Mouse (Mus musculus): Measurements from ENCODE around the gene Abr. TPM values are rescaled to one million over a fixed set of nuclear protein-coding genes. Genes with fewer than 3 reads are reported as not detected.
A peak's percentile ranks its signal among the peaks of the same experiment; 100 is the strongest.

Gene Abr
- polyA plus RNA-seq, 1 experiment from 2014 or later = 136 TPM

DNA sequence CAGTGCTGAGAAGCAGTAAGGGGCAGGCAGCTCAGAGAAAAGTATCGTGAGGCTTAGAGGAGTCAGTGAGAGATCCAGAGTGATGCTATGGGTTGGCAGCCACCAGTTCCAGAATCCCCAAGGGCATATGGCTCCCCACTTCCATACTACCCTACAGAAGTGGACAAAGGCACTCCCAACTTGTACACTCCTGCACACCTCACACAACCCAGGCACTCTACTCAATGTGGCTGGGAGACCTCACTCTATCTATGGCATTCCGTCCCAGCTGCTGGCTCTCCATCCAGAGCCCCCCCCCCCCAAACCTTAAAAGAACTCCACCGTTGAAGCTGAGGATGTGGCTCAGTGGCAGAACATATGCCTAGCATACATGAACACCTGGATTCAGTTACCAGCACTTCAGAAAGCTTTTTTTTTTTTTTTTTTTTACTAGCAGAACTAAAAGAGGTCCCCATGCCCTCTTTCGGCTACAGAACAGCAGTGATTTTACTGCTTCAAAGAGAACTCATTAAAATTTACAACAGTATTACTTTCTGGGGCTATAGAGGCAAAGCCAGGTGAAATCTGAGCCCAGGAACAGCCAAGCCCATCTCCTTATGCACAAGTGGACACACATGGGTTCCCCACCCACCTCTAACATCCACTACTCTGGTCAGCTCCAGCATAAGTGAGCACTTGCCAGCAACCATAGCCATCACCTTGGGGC lies 96.3 kb downstream of the Abr start:
- ATAC-seq (ENCODE audit: low FRiP score, low TSS enrichment) (no peak), DNase-seq (no peak)
- no peak overlapping the region for H3K4me2 ChIP-seq (ENCODE audit: low read length)
- no peak overlapping the region for H3K4me3 ChIP-seq (replicated peaks; ENCODE audit: low read depth, low read length)
- no peaks in the 10 kb centered on the region for H3K27me3 ChIP-seq (ENCODE audit: control insufficient read depth, insufficient read depth, low read length)
- H3K9ac ChIP-seq (replicated peaks; ENCODE audit: low read length) = no peak overlapping the region
- no peak overlapping the region for H3K27ac ChIP-seq (replicated peaks; ENCODE audit: low read depth, low read length)
- H3K4me1 ChIP-seq (ENCODE audit: control insufficient read depth, insufficient read depth, low read length) = peaks cover 22% of the 10 kb centered on the region
- H3K9me3 ChIP-seq (ENCODE audit: control insufficient read depth, low read length) = no peaks in the 10 kb centered on the region
- no peaks in the 10 kb centered on the region for H3K36me3 ChIP-seq (ENCODE audit: control insufficient read depth, insufficient read depth, low read length)
- 87% methylated on average over 4 of the region's 4 CpGs for WGBS

DNA sequence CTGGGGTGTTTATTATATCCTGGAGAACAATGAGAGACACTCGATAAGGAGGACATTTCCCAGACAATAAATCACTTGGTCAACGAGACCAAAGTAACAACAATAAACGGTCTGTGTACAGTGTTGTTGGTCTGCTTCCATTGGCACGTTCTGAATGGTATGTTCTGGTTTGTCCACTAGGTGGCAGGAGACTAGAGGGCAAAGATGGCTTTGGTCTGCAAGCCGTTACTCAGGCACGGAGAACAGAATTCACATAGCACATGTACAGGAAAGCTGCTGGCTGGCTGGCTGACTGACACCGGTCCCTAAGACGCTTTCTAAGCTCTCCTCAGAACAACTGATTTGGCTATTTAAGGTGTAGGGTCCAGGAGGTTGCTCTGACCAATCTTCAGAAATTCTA lies 97.2 kb downstream of the Abr start:
- H3K4me1 ChIP-seq (ENCODE audit: control insufficient read depth, insufficient read depth, low read length) = peaks cover 16% of the 10 kb centered on the region
- WGBS = 27% methylated on average over 8 of the region's 8 CpGs
- no peak overlapping the region for H3K27ac ChIP-seq (replicated peaks; ENCODE audit: low read depth, low read length)
- H3K4me2 ChIP-seq (ENCODE audit: low read length) = no peak overlapping the region
- DNase-seq = peak; percentile 90
- no peaks in the 10 kb centered on the region for H3K36me3 ChIP-seq (ENCODE audit: control insufficient read depth, insufficient read depth, low read length)
- no peaks in the 10 kb centered on the region for H3K27me3 ChIP-seq (ENCODE audit: control insufficient read depth, insufficient read depth, low read length)
- H3K9me3 ChIP-seq (ENCODE audit: control insufficient read depth, low read length) = no peaks in the 10 kb centered on the region
- H3K4me3 ChIP-seq (replicated peaks; ENCODE audit: low read depth, low read length) = no peak overlapping the region
- ATAC-seq (ENCODE audit: low FRiP score, low TSS enrichment) = no peak
- no peak overlapping the region for H3K9ac ChIP-seq (replicated peaks; ENCODE audit: low read length)

DNA sequence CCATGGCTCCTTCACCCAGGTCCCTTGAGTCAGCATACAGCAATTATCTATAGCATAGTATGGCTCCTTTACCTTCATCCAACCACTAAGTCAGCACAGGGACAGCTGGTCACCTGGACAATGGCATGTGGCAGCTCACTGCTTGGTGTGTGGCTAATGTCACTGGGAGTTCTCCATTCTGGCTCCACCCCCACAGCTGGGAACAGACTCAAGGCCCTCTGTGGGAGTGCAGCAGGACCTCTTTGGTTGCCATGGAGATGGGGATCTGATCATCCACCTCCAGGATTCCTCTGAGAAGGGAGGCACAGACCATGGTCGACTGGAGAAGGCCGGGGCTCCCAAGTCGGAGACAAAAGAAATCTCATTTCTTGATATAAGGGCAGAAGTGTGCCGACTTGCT lies 98.8 kb downstream of the Abr start:
- peaks cover 11% of the 10 kb centered on the region for H3K4me1 ChIP-seq (ENCODE audit: control insufficient read depth, insufficient read depth, low read length)
- peak overlapping the region; percentile 41 for H3K27ac ChIP-seq (replicated peaks; ENCODE audit: low read depth, low read length)
- H3K9ac ChIP-seq (replicated peaks; ENCODE audit: low read length) = no peak overlapping the region
- 0 out of 2 replicates have a peak, but pooled peaks have one; percentile 27 for ATAC-seq (ENCODE audit: low FRiP score, low TSS enrichment)
- no peak overlapping the region for H3K4me3 ChIP-seq (replicated peaks; ENCODE audit: low read depth, low read length)
- H3K27me3 ChIP-seq (ENCODE audit: control insufficient read depth, insufficient read depth, low read length) = no peaks in the 10 kb centered on the region
- WGBS = 1% methylated on average over 4 of the region's 4 CpGs
- no peaks in the 10 kb centered on the region for H3K36me3 ChIP-seq (ENCODE audit: control insufficient read depth, insufficient read depth, low read length)
- H3K9me3 ChIP-seq (ENCODE audit: control insufficient read depth, low read length) = no peaks in the 10 kb centered on the region
- no peak overlapping the region for H3K4me2 ChIP-seq (ENCODE audit: low read length)
- peak; percentile 68 for DNase-seq

DNA sequence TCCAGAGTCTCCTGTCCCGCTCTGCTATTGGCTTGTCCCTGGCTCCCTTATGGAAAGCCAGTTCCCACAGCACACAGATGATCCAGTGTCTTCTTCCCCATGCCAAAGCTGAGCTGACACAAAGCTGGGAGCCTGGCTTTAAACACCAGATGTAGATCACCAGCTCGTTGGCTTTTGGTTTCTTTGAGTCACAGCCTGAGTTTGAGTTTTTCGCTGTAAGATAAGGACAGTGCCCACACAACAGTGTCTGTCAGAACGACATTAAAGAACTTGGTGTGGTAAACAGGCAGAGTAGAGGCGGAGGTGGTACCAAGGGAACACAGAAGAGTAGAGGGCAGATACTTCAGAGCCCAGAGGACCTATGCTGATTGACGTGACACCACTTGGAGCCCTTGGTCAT lies 101.2 kb downstream of the Abr start:
- 90% methylated on average over 6 of the region's 6 CpGs for WGBS
- H3K4me2 ChIP-seq (ENCODE audit: low read length) = no peak overlapping the region
- H3K9me3 ChIP-seq (ENCODE audit: control insufficient read depth, low read length) = no peaks in the 10 kb centered on the region
- no peak overlapping the region for H3K4me3 ChIP-seq (replicated peaks; ENCODE audit: low read depth, low read length)
- H3K27ac ChIP-seq (replicated peaks; ENCODE audit: low read depth, low read length) = no peak overlapping the region
- H3K9ac ChIP-seq (replicated peaks; ENCODE audit: low read length) = no peak overlapping the region
- peaks cover 11% of the 10 kb centered on the region for H3K4me1 ChIP-seq (ENCODE audit: control insufficient read depth, insufficient read depth, low read length)
- no peaks in the 10 kb centered on the region for H3K27me3 ChIP-seq (ENCODE audit: control insufficient read depth, insufficient read depth, low read length)
- no peaks in the 10 kb centered on the region for H3K36me3 ChIP-seq (ENCODE audit: control insufficient read depth, insufficient read depth, low read length)
- DNase-seq = no peak
- ATAC-seq (ENCODE audit: low FRiP score, low TSS enrichment) = no peak

DNA sequence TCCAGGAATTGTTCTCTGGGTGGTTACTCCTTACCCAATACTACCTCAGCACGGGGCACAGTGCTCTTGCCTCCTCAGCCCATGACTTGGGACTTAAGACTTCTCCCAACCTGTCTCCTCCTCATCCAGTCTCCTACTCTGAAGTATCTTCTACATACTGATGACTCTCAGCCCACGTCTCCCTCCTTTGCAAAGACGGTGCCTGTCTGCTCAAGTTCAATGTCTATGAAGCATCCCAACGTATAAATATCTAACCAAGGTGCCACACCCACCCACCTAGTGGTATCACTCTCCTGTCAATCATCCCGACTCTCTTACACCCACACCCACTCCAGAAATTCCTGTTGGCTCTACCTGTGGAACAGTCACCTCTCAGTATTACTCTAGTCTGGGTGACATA lies 103.5 kb downstream of the Abr start:
- Histone ChIP-seq H3K9ac (replicated peaks; ENCODE audit: low read length) (no peak overlapping the region), H3K27ac (replicated peaks; ENCODE audit: low read depth, low read length) (no peak overlapping the region), H3K4me2 (ENCODE audit: low read length) (no peak overlapping the region), H3K9me3 (ENCODE audit: control insufficient read depth, low read length) (no peaks in the 10 kb centered on the region), H3K36me3 (ENCODE audit: control insufficient read depth, insufficient read depth, low read length) (no peaks in the 10 kb centered on the region), H3K4me3 (replicated peaks; ENCODE audit: low read depth, low read length) (no peak overlapping the region), H3K4me1 (ENCODE audit: control insufficient read depth, insufficient read depth, low read length) (peaks cover 6% of the 10 kb centered on the region), H3K27me3 (ENCODE audit: control insufficient read depth, insufficient read depth, low read length) (no peaks in the 10 kb centered on the region)
- ATAC-seq (ENCODE audit: low FRiP score, low TSS enrichment) (no peak), DNase-seq (no peak)
- 94% methylated on average over 5 of the region's 5 CpGs for WGBS

DNA sequence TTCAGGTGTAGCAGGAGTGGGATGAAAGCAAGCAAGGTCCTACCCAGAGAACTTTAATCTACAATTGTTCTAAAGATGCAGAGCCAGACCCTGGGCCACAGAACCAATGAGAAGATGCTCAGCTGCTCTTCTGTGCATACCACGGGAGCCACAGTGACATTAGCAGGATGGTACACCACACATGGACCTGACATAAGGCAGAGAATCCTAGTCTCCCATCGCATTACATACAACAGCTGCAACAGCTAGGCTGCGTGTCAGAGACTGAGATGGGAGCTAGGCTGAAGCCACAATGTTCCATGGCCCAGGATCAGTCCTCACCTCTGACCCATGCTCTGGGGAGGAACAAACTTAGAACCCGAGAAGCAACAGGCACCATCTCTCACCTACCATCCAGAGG lies 104.0 kb downstream of the Abr start:
- no peaks in the 10 kb centered on the region for H3K9me3 ChIP-seq (ENCODE audit: control insufficient read depth, low read length)
- no peak overlapping the region for H3K27ac ChIP-seq (replicated peaks; ENCODE audit: low read depth, low read length)
- no peaks in the 10 kb centered on the region for H3K27me3 ChIP-seq (ENCODE audit: control insufficient read depth, insufficient read depth, low read length)
- H3K4me3 ChIP-seq (replicated peaks; ENCODE audit: low read depth, low read length) = no peak overlapping the region
- H3K4me2 ChIP-seq (ENCODE audit: low read length) = no peak overlapping the region
- ATAC-seq (ENCODE audit: low FRiP score, low TSS enrichment) (no peak), DNase-seq (no peak)
- no peaks in the 10 kb centered on the region for H3K36me3 ChIP-seq (ENCODE audit: control insufficient read depth, insufficient read depth, low read length)
- peaks cover 1% of the 10 kb centered on the region for H3K4me1 ChIP-seq (ENCODE audit: control insufficient read depth, insufficient read depth, low read length)
- 92% methylated on average over 4 of the region's 4 CpGs for WGBS
- H3K9ac ChIP-seq (replicated peaks; ENCODE audit: low read length) = no peak overlapping the region

DNA sequence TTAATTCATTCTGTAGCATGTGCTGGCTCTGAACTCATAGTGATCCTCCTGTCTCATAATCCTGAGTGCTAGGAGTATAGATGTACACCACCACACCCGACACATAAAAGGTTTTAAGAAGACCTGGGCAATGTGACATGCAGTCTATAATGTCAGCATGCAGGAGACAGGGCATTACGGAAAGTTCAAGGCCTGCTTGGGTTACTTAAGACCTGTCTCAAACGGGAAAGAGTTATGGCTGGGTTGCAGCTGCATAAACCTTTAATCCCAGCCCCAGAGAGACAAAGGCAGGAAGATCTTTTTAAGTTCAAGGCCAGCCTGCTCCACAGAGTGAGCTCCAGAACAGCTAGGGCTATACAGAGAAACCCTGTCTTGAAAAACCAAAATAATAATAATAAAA lies 105.2 kb downstream of the Abr start:
- Histone ChIP-seq H3K27ac (replicated peaks; ENCODE audit: low read depth, low read length) (no peak overlapping the region), H3K4me3 (replicated peaks; ENCODE audit: low read depth, low read length) (no peak overlapping the region), H3K9me3 (ENCODE audit: control insufficient read depth, low read length) (no peaks in the 10 kb centered on the region), H3K36me3 (ENCODE audit: control insufficient read depth, insufficient read depth, low read length) (no peaks in the 10 kb centered on the region), H3K9ac (replicated peaks; ENCODE audit: low read length) (no peak overlapping the region), H3K4me1 (ENCODE audit: control insufficient read depth, insufficient read depth, low read length) (no peaks in the 10 kb centered on the region), H3K4me2 (ENCODE audit: low read length) (no peak overlapping the region), H3K27me3 (ENCODE audit: control insufficient read depth, insufficient read depth, low read length) (no peaks in the 10 kb centered on the region)
- DNase-seq (no peak), ATAC-seq (ENCODE audit: low FRiP score, low TSS enrichment) (no peak)
- 75% methylated on average over 3 of the region's 3 CpGs for WGBS

DNA sequence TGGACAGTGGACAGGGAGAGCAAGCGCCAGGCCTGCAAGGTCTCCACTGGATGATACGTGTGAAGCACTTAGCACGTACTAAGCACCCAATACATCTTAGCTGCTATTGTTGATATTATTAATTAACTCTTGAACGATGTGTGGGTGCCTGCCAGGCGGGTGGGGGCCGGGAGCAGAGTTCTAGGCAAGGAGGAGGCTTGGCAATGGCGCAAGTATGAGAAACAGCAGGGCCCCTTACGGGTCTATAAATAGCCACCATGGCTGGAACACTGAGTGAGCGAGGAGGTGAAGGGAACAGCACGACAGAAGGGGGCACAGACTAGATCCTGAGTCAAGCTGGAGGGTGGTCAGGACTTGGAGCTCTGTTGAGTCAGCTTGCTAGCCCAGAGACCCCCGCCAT lies 107.0 kb downstream of the Abr start:
- no peak overlapping the region for H3K27ac ChIP-seq (replicated peaks; ENCODE audit: low read depth, low read length)
- ATAC-seq (ENCODE audit: low FRiP score, low TSS enrichment) (no peak), DNase-seq (no peak)
- 92% methylated on average over 11 of the region's 11 CpGs for WGBS
- H3K9ac ChIP-seq (replicated peaks; ENCODE audit: low read length) = no peak overlapping the region
- no peaks in the 10 kb centered on the region for H3K27me3 ChIP-seq (ENCODE audit: control insufficient read depth, insufficient read depth, low read length)
- H3K4me2 ChIP-seq (ENCODE audit: low read length) = no peak overlapping the region
- H3K4me1 ChIP-seq (ENCODE audit: control insufficient read depth, insufficient read depth, low read length) = peaks cover 5% of the 10 kb centered on the region; the same call in 1 of the 2 replicates
- no peaks in the 10 kb centered on the region for H3K9me3 ChIP-seq (ENCODE audit: control insufficient read depth, low read length)
- no peaks in the 10 kb centered on the region for H3K36me3 ChIP-seq (ENCODE audit: control insufficient read depth, insufficient read depth, low read length)
- no peak overlapping the region for H3K4me3 ChIP-seq (replicated peaks; ENCODE audit: low read depth, low read length)

DNA sequence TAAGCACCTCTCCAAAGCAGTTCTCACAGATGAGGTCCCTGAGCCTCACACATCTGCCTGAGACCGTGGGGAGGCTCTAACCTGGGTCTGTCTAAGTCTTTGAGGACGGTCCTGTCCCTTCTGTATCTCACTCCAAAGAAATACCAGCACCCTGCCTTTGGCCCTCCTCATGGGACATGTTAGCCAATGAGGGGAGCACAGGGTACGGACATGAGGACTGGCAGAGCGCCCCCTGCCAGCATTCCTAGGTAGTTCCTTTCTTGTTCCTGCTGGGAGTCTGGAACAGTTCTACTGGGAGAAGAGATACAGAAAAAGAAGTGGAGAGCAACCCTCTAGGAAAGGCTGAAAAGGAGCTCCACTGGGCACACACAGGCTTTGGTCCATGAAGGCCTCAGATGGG lies 111.1 kb downstream of the Abr start:
- no peak for DNase-seq
- Histone ChIP-seq H3K9ac (replicated peaks; ENCODE audit: low read length) (no peak overlapping the region), H3K27me3 (ENCODE audit: control insufficient read depth, insufficient read depth, low read length) (no peaks in the 10 kb centered on the region), H3K4me2 (ENCODE audit: low read length) (no peak overlapping the region), H3K4me1 (ENCODE audit: control insufficient read depth, insufficient read depth, low read length) (peaks cover 35% of the 10 kb centered on the region), H3K9me3 (ENCODE audit: control insufficient read depth, low read length) (no peaks in the 10 kb centered on the region), H3K36me3 (ENCODE audit: control insufficient read depth, insufficient read depth, low read length) (no peaks in the 10 kb centered on the region), H3K27ac (replicated peaks; ENCODE audit: low read depth, low read length) (0 out of 2 replicates have a peak overlapping the region, but pooled peaks have one; percentile 20), H3K4me3 (replicated peaks; ENCODE audit: low read depth, low read length) (no peak overlapping the region)
- WGBS = 70% methylated on average over 4 of the region's 4 CpGs
- ATAC-seq (ENCODE audit: low FRiP score, low TSS enrichment) = no peak

Measured in midbrain, embryonic 14.5 days (tissue).